Mouse (Mus musculus) neural tube, embryonic 11.5 days (tissue): ENCODE measurements around the gene Oprl1. TPM values are rescaled to one million over a fixed set of nuclear protein-coding genes. Genes with fewer than 3 reads are reported as not detected.

Source experiments
- ATAC-seq: fragments of 200-750 bp; cut with Nextera tagmentation; 2 replicates; pipeline ENCODE4 v1.8.0; 2017; ENCODE audit warnings: moderate number of reproducible peaks, mild to moderate bottlenecking, moderate TSS enrichment, moderate library complexity; ENCODE audit not compliant: insufficient read depth, low FRiP score, low TSS enrichment
- DNase-seq: peaks from one replicate; pipeline ENCODE4 v3.0.0-alpha.2; 2015; ENCODE audit warnings: low spot score
- H3K27ac ChIP-seq: fragments of 300-500 bp; sonication (generic); 2 replicates; pipeline ENCODE4 v1.5.1; 2014; ENCODE audit warnings: low read depth, mild to moderate bottlenecking, low read length
- H3K27me3 ChIP-seq: fragments of 300-500 bp; sonication (generic); 2 replicates; pipeline ENCODE4 v1.6.1; 2014; ENCODE audit warnings: mild to moderate bottlenecking, low read length, mixed read lengths; ENCODE audit not compliant: control insufficient read depth, insufficient read depth
- H3K36me3 ChIP-seq: fragments of 300-500 bp; sonication (generic); 2 replicates; pipeline ENCODE4 v1.6.1; 2014; ENCODE audit warnings: mild to moderate bottlenecking, low read length, moderate library complexity, mixed read lengths; ENCODE audit not compliant: control insufficient read depth, insufficient read depth
- H3K4me1 ChIP-seq: fragments of 300-500 bp; sonication (generic); 2 replicates; pipeline ENCODE4 v1.6.1; 2014; ENCODE audit warnings: low read length, mixed read lengths; ENCODE audit not compliant: control insufficient read depth, insufficient read depth
- H3K4me2 ChIP-seq: fragments of 300-500 bp; sonication (generic); 2 replicates; pipeline ENCODE4 v1.6.1; 2014; ENCODE audit warnings: low read depth, mild to moderate bottlenecking, moderate library complexity
- H3K4me3 ChIP-seq: fragments of 300-500 bp; sonication (generic); 2 replicates; pipeline ENCODE4 v1.5.1; 2014; ENCODE audit warnings: low read depth, low read length
- H3K9ac ChIP-seq: fragments of 300-500 bp; sonication (generic); 2 replicates; pipeline ENCODE4 v1.6.1; 2014; ENCODE audit warnings: mild to moderate bottlenecking, low read length
- H3K9me3 ChIP-seq: fragments of 300-500 bp; sonication (generic); 2 replicates; pipeline ENCODE4 v1.6.1; 2016; ENCODE audit warnings: low read length; ENCODE audit not compliant: control insufficient read depth
- WGBS: fragments of 180-500 bp; shearing (Covaris S2); extraction: QIAGEN DNeasy Blood & Tissue Kit; methylation state at CpG from one replicate; pipeline ENCODE4 v1.1.7; 2014; 5-methylcytosine and 5-hydroxymethylcytosine counted together
- polyA plus RNA-seq: library from polyadenylated mRNA; unstranded; fragments of >200 nt; fragmentation: Nextera tagmentation; extraction: Ambion mirVana; gene quantifications from 2 replicates; pipeline ENCODE4 v1.2.1, GENCODE M21; 2014

Gene Oprl1
- polyA plus RNA-seq, 1 experiment from 2014 or later, result 21.5 TPM

DNA sequence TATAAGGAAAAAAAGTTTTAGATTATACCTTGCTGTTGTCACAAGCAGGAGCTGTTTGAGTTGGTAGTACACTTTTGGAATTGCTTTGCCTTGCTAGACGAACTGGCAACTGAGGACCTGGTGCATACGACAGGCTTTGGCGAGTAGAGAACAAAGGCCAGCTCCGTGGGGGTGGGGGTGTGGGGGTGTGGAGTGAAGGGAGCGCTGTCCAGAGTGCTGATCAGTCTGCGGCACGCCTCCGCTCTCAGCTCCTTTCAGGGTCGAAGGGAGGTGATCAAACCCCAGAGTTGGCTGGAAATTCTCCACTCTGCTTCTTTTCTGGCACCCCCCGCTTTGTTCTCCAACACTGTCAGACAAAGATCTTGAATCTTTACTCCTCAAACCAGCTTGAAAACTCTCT, 49.8 kb downstream of the Oprl1 start:
- Histone ChIP-seq H3K4me2 (peak overlapping the region; percentile 48), H3K4me3 (peak overlapping the region; percentile 41), H3K9me3 (no peaks in the 10 kb centered on the region), H3K4me1 (peaks cover 11% of the 10 kb centered on the region), H3K9ac (peak overlapping the region; percentile 57), H3K36me3 (no peaks in the 10 kb centered on the region), H3K27me3 (no peaks in the 10 kb centered on the region), H3K27ac (peak overlapping the region; percentile 90)
- DNase-seq, result peak; percentile 82
- WGBS, result 0% methylated on average over 10 of the region's 10 CpGs
- peak; percentile 51; the same call in 1 of the 2 replicates for ATAC-seq

GRCm38 (mm10) chr2:181765251-181765650, 50.4 kb downstream of the Oprl1 start:
- ATAC-seq (no peak), DNase-seq (no peak)
- no peaks in the 10 kb centered on the region for H3K27me3 ChIP-seq
- H3K4me2 ChIP-seq, result peak overlapping the region; percentile 48
- H3K9ac ChIP-seq, result peak overlapping the region; percentile 57
- H3K4me3 ChIP-seq, result peak overlapping the region; percentile 41
- peak overlapping the region; percentile 90 for H3K27ac ChIP-seq
- H3K9me3 ChIP-seq, result no peaks in the 10 kb centered on the region
- 66% methylated on average over 4 of the region's 4 CpGs for WGBS
- H3K4me1 ChIP-seq, result peaks cover 11% of the 10 kb centered on the region
- no peaks in the 10 kb centered on the region for H3K36me3 ChIP-seq

DNA sequence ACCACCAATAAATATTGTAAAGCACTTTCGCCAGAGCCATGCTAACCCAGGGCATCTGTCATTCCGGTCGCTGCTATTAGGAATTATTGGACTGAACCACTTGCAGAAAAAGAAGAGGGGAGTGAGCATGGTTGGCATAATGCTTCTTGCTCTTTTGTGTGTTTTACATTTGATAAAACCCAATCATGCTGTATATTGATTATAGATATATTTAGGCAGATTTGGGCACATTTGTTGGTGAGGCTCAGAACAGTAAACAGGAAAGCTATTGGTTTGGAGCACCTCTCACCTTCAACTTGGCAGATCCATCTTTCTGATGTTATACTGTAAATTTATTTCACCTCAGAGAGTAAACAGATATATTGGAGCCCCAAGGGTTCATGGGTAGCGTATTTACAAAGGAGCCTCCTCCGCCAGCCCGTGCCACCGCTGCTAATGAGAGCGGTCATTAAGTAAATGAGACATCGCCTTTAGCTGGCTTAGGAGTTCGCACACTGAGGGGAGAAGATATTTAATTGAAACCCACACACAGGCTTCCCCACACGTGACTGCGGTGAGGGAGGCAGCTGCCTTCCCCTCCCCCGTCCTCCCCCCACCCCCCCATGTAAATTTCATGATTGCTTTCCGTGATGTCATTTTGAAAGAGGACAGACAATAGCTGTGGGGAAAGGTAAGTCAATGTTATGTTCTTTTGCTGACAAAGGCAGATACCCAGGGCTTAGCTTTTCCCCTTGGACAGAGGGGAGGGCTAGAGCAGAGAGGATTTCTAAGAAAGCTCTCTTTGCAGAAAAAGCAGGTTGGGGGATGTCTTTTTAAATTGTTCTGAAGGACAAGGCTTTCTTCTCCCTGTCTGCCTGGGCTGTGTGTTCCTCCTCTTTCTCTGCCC, 52.1 kb downstream of the Oprl1 start:
- ATAC-seq, result peak; percentile 39; the same call in 1 of the 2 replicates
- Histone ChIP-seq H3K9ac (peak overlapping the region; percentile 55), H3K9me3 (no peaks in the 10 kb centered on the region), H3K27ac (peak overlapping the region; percentile 91), H3K36me3 (no peaks in the 10 kb centered on the region), H3K4me2 (peak overlapping the region; percentile 52), H3K27me3 (no peaks in the 10 kb centered on the region), H3K4me3 (peak overlapping the region; percentile 36), H3K4me1 (peaks cover 11% of the 10 kb centered on the region)
- WGBS, result 45% methylated on average over 14 of the region's 14 CpGs
- peak; percentile 62 for DNase-seq

GRCm38 (mm10) chr2:181768451-181768850, 53.6 kb downstream of the Oprl1 start:
- Histone ChIP-seq H3K4me1 (peaks cover 4% of the 10 kb centered on the region), H3K4me3 (peak overlapping the region; percentile 36)

DNA sequence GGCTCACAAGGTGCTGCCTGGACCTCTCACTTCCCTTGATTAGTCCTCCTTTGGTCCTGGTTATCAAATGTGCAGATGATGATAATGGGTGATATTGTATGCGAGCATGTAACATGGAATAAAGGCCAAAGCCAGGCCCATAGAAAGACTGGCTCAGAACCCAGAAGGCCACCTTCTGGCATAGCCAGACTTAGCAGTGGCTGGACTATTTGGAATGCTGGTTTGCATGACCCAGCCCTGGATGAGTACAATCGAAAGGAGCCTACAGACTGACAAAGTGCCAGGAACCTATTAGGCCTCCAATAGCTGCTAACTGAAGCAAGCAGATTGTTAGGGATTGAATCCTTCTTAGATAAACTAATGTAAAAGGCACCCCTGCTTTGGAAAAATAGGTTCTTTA, 54.6 kb downstream of the Oprl1 start:
- H3K27ac ChIP-seq, result no peak overlapping the region
- no peaks in the 10 kb centered on the region for H3K27me3 ChIP-seq
- ATAC-seq (no peak), DNase-seq (no peak)
- H3K4me1 ChIP-seq, result no peaks in the 10 kb centered on the region; the same call in 1 of the 2 replicates
- WGBS, result 85% methylated on average over 2 of the region's 2 CpGs
- H3K9me3 ChIP-seq, result no peaks in the 10 kb centered on the region
- H3K36me3 ChIP-seq, result no peaks in the 10 kb centered on the region
- H3K4me2 ChIP-seq, result peak overlapping the region; percentile 52
- peak overlapping the region; percentile 36 for H3K4me3 ChIP-seq
- no peak overlapping the region for H3K9ac ChIP-seq

More at GRCm38 (mm10) chr2:181768451-181768850, 53.6 kb downstream of the Oprl1 start:
- ATAC-seq (no peak), DNase-seq (no peak)
- Histone ChIP-seq H3K9me3 (no peaks in the 10 kb centered on the region), H3K9ac (no peak overlapping the region), H3K27ac (no peak overlapping the region), H3K27me3 (no peaks in the 10 kb centered on the region), H3K36me3 (no peaks in the 10 kb centered on the region), H3K4me2 (peak overlapping the region; percentile 52)

Other genes starting within 250 kb of the Oprl1 start
- gene Abhd16b, start 221.8 kb upstream of the Oprl1 start, polyA plus RNA-seq, result 0.22 TPM in 1 of 2 replicates, not detected in the other
- 141 and 142 TPM in 2 replicates for gene Tpd52l2, start 217.9 kb upstream of the Oprl1 start, polyA plus RNA-seq
- gene Dnajc5, start 194.5 kb upstream of the Oprl1 start, polyA plus RNA-seq, result 107 and 120 TPM in 2 replicates
- gene Uckl1, start 130.1 kb upstream of the Oprl1 start, polyA plus RNA-seq, result 51.8 and 52.2 TPM in 2 replicates
- 74.8 and 85.1 TPM in 2 replicates for gene Prpf6, start 123.1 kb upstream of the Oprl1 start, polyA plus RNA-seq
- gene Zfp512b, start 122.2 kb upstream of the Oprl1 start, polyA plus RNA-seq, result 38.1 and 39.5 TPM in 2 replicates
- gene Samd10, start 115.8 kb upstream of the Oprl1 start, polyA plus RNA-seq, result 74.6 and 90.1 TPM in 2 replicates
- gene Gm29797, start 58.0 kb upstream of the Oprl1 start, polyA plus RNA-seq, result not detected in 2 replicates
- gene Sox18, start 43.4 kb upstream of the Oprl1 start, polyA plus RNA-seq, result 17.6 and 18.1 TPM in 2 replicates
- 20.9 and 26.6 TPM in 2 replicates for gene Tcea2, start 34.7 kb upstream of the Oprl1 start, polyA plus RNA-seq
- 66.6 and 68.9 TPM in 2 replicates for gene Rgs19, start 21.0 kb upstream of the Oprl1 start, polyA plus RNA-seq
- not detected in 2 replicates for gene Lkaaear1, start 16.6 kb upstream of the Oprl1 start, polyA plus RNA-seq
- gene Myt1, start 48.3 kb downstream of the Oprl1 start, polyA plus RNA-seq, result 36.6 and 42.3 TPM in 2 replicates
- 31.9 and 33.1 TPM in 2 replicates for gene Pcmtd2, start 122.8 kb downstream of the Oprl1 start, polyA plus RNA-seq
- gene Polr3k, start 149.3 kb downstream of the Oprl1 start, polyA plus RNA-seq, result 91.3 and 101 TPM in 2 replicates